Mouse (Mus musculus): ENCODE results near the gene Sstr1.
A peak's percentile ranks its signal among the peaks of the same experiment; 100 is the strongest.

Sstr1 gene

GRCm38 (mm10) chr12:58211163-58212071, at the start of gene Sstr1:
Sstr1 (plus strand) TSS chr12:58211772.
- peak; percentile 3 for DNase-seq (ENCODE audit: extremely low spot score)

GRCm38 (mm10) chr12:58198810-58199209, 12.8 kb upstream of the Sstr1 start:
- no peak for DNase-seq (ENCODE audit: extremely low spot score)

GRCm38 (mm10) chr12:58201190-58201589, 10.4 kb upstream of the Sstr1 start:
- no peak for DNase-seq (ENCODE audit: extremely low spot score)

DNA sequence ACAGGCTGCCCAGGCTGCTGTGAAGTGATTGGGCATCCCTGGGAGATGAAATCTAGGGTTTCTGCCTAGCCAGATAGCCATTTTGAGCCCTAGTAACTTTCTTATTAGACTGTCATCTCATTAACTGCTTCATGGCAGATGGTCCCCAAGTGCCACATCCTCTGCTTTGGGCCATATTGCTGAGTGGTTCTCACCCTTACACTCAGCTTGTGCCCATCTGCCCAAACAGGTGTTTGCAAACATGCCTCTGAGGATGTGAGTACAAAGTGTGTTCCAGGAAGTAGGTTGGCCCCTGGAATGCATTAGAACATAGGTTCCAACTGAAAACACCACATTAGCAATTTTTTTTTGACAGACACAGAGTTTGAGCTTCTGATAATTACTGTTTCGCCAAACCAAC, 3.6 kb upstream of the Sstr1 start:
- no peak for DNase-seq (ENCODE audit: extremely low spot score)

GRCm38 (mm10) chr12:58212261-58212923, 820 bp downstream of the Sstr1 start:
- DNase-seq (ENCODE audit: extremely low spot score): peak; percentile 38

GRCm38 (mm10) chr12:58212924-58213450, 1.4 kb downstream of the Sstr1 start:
- peak; percentile 32 for DNase-seq (ENCODE audit: extremely low spot score)

- DNase-seq (ENCODE audit: extremely low spot score): peak; percentile 59
Observed at GRCm38 (mm10) chr12:58213451-58214288, 2.1 kb downstream of the Sstr1 start.

- DNase-seq (ENCODE audit: extremely low spot score): peak; percentile 24
Observed at GRCm38 (mm10) chr12:58214289-58215136, 2.9 kb downstream of the Sstr1 start.

GRCm38 (mm10) chr12:58216218-58216617, 4.6 kb downstream of the Sstr1 start:
- DNase-seq (ENCODE audit: extremely low spot score): no peak

DNA sequence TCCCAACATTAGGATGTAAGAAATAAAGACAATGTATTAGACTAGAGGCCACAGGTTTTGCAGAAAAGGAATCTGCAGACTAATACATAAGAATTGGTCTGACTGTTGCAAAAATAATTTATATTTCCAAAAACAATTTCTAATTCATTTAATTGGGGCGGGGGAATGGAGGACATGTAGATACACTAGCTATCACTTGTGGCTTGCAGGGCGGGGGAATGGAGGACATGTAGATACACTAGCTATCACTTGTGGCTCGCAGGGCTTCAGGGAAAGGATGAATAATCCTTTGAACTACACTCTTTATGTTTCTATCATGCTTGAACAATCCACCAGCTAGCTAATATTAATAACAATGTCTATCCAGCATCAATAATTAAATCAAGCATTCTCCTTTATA, 7.5 kb downstream of the Sstr1 start:
- DNase-seq (ENCODE audit: extremely low spot score): no peak

GRCm38 (mm10) chr12:58225644-58226043, 14.1 kb downstream of the Sstr1 start:
- no peak for DNase-seq (ENCODE audit: extremely low spot score)

GRCm38 (mm10) chr12:58232489-58232888, 20.9 kb downstream of the Sstr1 start:
- DNase-seq (ENCODE audit: extremely low spot score): no peak

GRCm38 (mm10) chr12:58251901-58252300, 40.3 kb downstream of the Sstr1 start:
- no peak for DNase-seq (ENCODE audit: extremely low spot score)

Data from embryo, embryonic 9.5 days (tissue).